Mouse (Mus musculus): ENCODE results near the gene Fancc.

GRCm38 (mm10) chr13:63311156-63311555 is 185.9 kb downstream of the Fancc start:
- TF ChIP-seq GATA1 (IDR thresholded peaks at IDR 0.05; ENCODE audit: borderline replicate concordance, low read length) (no peak), FLI1 (IDR thresholded peaks at IDR 0.05; ENCODE audit: low read length) (no peak)
